Mouse (Mus musculus) megakaryocyte, embryonic 14.5 days (primary cell): Measurements from ENCODE around the gene Bub1b. TPM values are rescaled to one million over a fixed set of nuclear protein-coding genes. Genes with fewer than 3 reads are reported as not detected.

Experiments
- H3K27me3 ChIP-seq: replicated peaks from 2 replicates; pipeline ENCODE3; 2012; ENCODE audit warnings: inconsistent platforms
- H3K36me3 ChIP-seq: replicated peaks from 2 replicates; pipeline ENCODE3; 2012; ENCODE audit warnings: low read length, inconsistent platforms, mixed read lengths
- H3K4me1 ChIP-seq: 2 replicates; pipeline ENCODE4 v1.6.1; 2012; ENCODE audit warnings: inconsistent platforms
- H3K4me3 ChIP-seq: replicated peaks from 2 replicates; pipeline ENCODE3; 2012; ENCODE audit warnings: moderate library complexity, mild to moderate bottlenecking, inconsistent platforms
- H3K9me3 ChIP-seq: 2 replicates; pipeline ENCODE4 v1.6.1; 2012; ENCODE audit warnings: inconsistent platforms
- FLI1 ChIP-seq: IDR thresholded peaks from 2 replicates; pipeline ENCODE4 v1.6.1; 2012; ENCODE audit warnings: low read length, inconsistent platforms, mixed read lengths
- GATA1 ChIP-seq: IDR thresholded peaks from 3 replicates; pipeline ENCODE4 v1.6.1; 2012; ENCODE audit warnings: mixed read lengths, low read length, inconsistent platforms, borderline replicate concordance
- polyA plus RNA-seq: library from polyadenylated mRNA; stranded (reverse); fragments of >175 nt; gene quantifications from 2 replicates; pipeline ENCODE4 v1.2.3, GENCODE M21; 2012; ENCODE audit warnings: low replicate concordance; ENCODE audit not compliant: insufficient read depth

Bub1b gene
- polyA plus RNA-seq, 1 experiment = 5.4 TPM

DNA sequence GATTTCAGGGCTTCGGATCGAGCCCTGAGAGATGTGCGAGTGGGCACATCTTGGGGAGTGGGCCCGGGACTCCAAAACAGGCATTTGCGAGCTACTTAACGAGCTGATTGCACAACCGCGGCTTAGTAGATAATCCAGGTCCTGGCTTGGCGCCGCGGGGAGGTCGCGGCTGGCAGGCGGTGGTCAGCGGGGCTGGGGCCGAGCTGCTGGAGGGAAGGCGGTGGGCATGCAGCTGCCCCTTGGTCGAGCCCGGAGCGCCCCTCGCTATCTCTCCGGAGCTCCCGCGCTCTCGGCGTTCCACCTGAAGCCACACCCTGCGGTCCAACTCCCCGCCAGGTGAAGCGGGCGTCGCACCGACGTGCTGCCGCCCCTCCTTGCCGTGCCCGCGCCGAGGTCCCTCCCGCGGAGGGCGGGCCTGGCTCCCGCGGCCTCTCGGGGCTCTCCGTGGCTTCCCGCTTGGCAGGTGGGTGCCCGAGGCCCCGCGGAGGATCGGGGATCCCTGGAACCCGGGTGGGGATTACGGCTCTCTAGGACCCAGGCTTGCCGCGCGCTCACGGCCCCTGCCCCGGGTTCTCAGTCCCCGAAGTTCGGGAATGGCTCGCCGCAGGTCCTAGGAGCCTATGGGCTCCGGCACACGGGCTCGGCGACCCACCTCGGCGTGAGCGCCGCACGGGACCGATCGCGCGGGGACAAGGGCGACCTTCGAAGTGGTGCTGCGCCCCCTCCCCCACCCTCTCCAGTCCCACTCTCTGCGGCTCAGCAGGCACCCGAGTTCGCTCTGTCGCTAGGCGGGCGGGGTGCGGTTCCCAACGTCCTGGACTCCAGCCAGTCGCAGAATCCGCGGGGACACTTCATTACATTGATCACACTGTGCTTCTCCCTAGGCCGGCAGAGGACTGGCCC is 79.1 kb downstream of the Bub1b start:
- Histone ChIP-seq H3K27me3 (peaks cover 67% of the 10 kb centered on the region), H3K4me3 (peak overlapping the region; percentile 87), H3K36me3 (peaks cover 61% of the 10 kb centered on the region), H3K9me3 (no peaks in the 10 kb centered on the region), H3K4me1 (peaks cover 36% of the 10 kb centered on the region)
- TF ChIP-seq GATA1 (no peak), FLI1 (no peak)

DNA sequence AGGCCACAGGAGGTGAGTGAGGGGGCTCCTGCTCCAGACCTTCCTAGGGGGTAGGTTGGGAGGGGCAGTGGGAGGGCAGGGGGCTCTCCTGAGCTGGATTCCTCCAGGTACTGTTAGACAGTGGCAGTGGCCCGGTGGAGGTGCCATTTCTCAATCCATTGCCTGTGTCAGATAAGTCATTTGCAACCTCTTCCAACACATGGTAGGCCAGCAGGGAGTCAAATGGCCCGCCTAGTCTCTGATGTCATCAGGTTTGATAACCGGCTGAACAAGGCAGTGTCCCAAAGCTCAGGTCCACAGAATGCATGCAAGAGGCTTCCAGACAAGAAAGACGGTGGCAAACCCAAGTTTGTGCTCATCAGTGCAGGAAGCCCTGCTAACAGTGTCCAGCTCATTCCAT is 79.8 kb downstream of the Bub1b start:
- peaks cover 60% of the 10 kb centered on the region for H3K27me3 ChIP-seq
- no peak overlapping the region for H3K4me3 ChIP-seq
- H3K4me1 ChIP-seq = peaks cover 36% of the 10 kb centered on the region
- no peaks in the 10 kb centered on the region for H3K9me3 ChIP-seq
- H3K36me3 ChIP-seq = peaks cover 61% of the 10 kb centered on the region
- no peak for TF ChIP-seq GATA1

DNA sequence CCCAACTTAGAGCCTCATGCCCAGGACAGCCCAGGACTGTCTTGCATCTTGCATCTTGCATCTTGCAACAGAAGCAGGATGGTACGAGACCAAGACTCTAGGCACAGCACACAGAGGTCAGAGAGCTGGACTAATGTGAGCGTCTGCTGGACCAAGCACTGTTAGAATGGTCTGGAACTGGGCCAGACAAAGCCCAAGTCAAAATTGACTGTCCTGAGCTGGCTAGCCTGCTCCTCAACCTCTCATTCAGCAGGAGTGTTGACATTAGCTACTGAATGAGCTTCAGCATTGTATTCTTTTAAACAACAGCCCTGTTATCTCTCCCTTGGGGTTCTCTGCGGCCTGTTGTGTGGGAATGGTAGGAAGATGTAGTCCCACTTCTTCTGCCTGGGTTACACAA is 81.6 kb downstream of the Bub1b start:
- H3K27me3 ChIP-seq = peaks cover 52% of the 10 kb centered on the region
- TF ChIP-seq GATA1 (no peak), FLI1 (no peak)

DNA sequence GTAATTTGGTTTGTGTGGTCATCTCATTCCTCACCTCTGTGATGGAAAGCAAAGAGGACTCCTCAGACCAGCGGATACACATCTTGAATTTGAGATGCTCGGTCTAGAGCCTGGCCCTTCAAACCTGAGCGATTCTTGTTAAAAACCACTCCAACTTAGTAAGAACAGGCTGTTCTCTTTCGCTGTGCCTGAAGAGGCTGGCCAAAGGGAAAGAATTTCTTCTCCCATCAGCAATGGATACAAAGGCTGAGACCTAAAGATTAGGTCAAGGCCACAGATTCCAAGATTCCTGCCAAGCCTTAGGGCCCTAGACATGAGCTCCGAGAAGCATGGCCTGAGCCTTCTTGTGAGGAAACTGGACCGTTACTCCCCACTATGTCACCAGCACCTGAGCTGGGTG is 82.9 kb downstream of the Bub1b start:
- H3K27me3 ChIP-seq = peaks cover 40% of the 10 kb centered on the region
- H3K36me3 ChIP-seq = peaks cover 56% of the 10 kb centered on the region
- no peak overlapping the region for H3K4me3 ChIP-seq
- peaks cover 35% of the 10 kb centered on the region for H3K4me1 ChIP-seq
- TF ChIP-seq GATA1 = no peak
- TF ChIP-seq FLI1 = no peak
- H3K9me3 ChIP-seq = no peaks in the 10 kb centered on the region

More for the DNA sequence above, 81.6 kb downstream of the Bub1b start:
- Histone ChIP-seq H3K4me3 (no peak overlapping the region), H3K4me1 (peaks cover 42% of the 10 kb centered on the region), H3K9me3 (no peaks in the 10 kb centered on the region), H3K36me3 (peaks cover 66% of the 10 kb centered on the region)

DNA sequence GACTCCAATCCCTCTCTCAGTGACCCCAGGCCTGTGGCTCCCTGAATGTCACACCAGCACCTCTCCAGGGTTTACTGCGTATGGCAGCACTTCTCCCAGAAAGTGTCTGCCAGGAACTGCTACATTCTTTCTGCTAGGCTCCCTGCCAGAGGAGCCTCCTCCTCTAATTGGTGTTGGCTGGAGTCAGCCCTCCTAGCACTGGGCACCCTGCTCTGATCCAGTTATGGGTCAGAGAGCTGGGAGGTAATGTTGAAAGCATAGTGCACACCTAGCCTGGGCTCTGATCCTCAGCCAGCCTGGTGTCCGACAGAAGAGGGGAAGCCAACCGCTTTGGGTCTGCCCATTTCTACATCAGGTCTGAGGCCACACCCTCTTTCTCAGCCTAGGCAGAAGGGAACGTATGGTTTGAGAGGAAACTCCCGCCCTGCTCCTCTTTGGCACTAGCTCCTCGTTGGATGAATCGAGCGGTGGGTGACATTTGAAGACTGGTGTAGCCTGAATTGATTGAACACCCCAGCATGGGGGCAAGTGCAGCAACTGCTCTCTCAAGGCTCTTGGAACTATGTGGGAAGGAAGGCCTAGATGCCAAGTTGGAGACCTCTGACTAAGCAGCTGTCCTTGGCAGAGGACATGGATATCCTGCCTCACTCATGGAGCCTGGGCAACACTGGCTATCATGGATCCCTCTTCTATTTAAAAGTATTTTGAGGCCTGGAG is 84.7 kb downstream of the Bub1b start:
- H3K4me3 ChIP-seq = peak overlapping the region; percentile 16
- peaks cover 30% of the 10 kb centered on the region for H3K27me3 ChIP-seq
- H3K9me3 ChIP-seq = no peaks in the 10 kb centered on the region
- H3K36me3 ChIP-seq = peaks cover 55% of the 10 kb centered on the region
- TF ChIP-seq GATA1 (no peak), FLI1 (no peak)
- H3K4me1 ChIP-seq = peaks cover 19% of the 10 kb centered on the region

DNA sequence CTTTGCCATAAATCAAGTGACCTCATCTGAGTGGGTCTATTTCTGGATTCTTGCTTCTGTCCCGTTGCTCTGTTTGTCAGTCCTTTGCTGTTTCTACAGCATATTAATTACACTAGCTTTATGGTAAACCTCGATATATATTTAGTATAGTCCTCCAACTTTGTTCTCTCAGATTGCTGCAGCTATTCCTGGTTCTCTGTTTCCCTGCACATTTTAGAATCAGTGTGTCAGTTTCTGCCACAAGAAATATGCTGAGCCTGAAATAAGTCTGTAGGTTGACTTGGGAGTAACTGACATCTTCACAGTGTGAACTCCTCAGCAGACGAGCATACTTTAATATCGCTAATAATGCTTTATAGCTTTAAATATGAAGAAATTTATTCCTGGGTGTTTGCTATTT is 87.1 kb downstream of the Bub1b start:
- TF ChIP-seq GATA1 = no peak
- TF ChIP-seq FLI1 = no peak
- Histone ChIP-seq H3K9me3 (no peaks in the 10 kb centered on the region), H3K4me3 (no peak overlapping the region), H3K4me1 (peaks cover 19% of the 10 kb centered on the region), H3K36me3 (peaks cover 57% of the 10 kb centered on the region), H3K27me3 (peaks cover 23% of the 10 kb centered on the region)

DNA sequence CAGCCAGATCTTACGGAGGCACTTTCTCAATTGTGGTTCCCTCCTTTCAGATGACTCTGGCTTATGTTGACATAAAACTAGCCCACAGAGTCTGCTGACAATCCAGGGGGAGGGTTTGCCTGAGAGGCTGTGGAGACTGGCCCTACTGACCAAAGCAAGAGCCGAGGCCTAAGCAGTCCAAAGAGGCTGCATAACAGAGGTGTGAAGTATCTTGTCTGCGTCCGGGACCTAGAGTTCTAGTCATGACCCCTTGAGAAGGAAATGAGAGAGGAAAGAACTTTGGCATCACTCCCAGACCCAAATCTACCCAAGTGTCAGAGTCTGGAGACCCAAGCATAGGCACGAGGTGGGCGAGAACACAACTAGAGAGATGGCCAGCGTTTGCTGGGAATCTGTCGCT is 88.7 kb downstream of the Bub1b start:
- Histone ChIP-seq H3K9me3 (no peaks in the 10 kb centered on the region), H3K36me3 (peaks cover 53% of the 10 kb centered on the region), H3K4me3 (no peak overlapping the region), H3K4me1 (peaks cover 19% of the 10 kb centered on the region), H3K27me3 (peaks cover 30% of the 10 kb centered on the region)
- TF ChIP-seq GATA1 = no peak
- no peak for TF ChIP-seq FLI1

DNA sequence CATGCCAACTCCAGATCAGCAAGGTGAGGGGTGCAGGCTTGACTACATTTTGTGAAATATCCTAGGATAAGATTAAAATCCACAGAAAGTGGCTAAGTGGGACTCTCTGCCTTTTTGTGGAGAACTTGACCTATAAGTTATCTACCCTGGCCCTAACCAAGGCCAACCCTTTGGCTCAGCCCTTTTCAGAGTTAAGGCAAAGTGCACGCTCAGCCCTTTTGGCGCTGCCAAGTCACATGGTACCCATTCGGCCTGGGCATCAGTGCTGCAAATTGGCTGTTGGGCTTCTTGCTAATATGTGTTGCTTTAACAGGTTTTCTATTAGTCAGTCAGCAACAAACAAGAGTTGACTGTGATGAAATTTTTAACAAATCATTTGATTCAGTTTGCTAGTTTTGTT is 89.8 kb downstream of the Bub1b start:
- no peak for TF ChIP-seq GATA1
- no peak for TF ChIP-seq FLI1
- no peaks in the 10 kb centered on the region for H3K9me3 ChIP-seq
- peaks cover 10% of the 10 kb centered on the region for H3K4me1 ChIP-seq
- peaks cover 35% of the 10 kb centered on the region for H3K27me3 ChIP-seq
- no peak overlapping the region for H3K4me3 ChIP-seq
- H3K36me3 ChIP-seq = peaks cover 47% of the 10 kb centered on the region

DNA sequence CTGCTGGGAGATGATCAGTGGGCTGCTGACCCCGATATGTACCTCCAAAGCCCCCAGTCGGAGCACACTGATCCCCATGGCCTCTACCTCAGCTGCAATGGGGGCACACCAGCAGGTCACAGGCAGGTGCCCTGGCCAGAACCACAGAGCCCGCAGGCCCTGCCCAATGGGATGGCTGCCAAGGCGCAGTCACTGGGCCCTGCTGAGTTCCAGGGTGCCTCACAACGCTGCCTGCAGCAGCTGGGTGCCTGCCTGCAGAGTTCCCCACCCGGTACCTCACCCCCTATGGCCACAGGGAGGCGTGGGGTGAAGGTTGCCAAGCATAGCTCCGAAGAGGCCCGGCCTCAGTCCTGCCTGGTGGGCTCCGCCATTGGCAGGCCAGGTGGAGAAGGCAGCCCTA is 91.9 kb downstream of the Bub1b start:
- peaks cover 60% of the 10 kb centered on the region for H3K36me3 ChIP-seq
- H3K4me3 ChIP-seq = no peak overlapping the region
- H3K27me3 ChIP-seq = peaks cover 53% of the 10 kb centered on the region
- H3K9me3 ChIP-seq = no peaks in the 10 kb centered on the region
- TF ChIP-seq GATA1 (no peak), FLI1 (no peak)
- no peaks in the 10 kb centered on the region; the same call in none of the 2 replicates for H3K4me1 ChIP-seq

Other genes starting within 250 kb of the Bub1b start
- gene Gpr176, start 224.8 kb upstream of the Bub1b start, polyA plus RNA-seq = 0.03 and 0.97 TPM in 2 replicates
- gene Eif2ak4, start 209.6 kb upstream of the Bub1b start, polyA plus RNA-seq = 2.9 and 3.7 TPM in 2 replicates
- gene Srp14, start 118.5 kb upstream of the Bub1b start, polyA plus RNA-seq = 34.6 and 180 TPM in 2 replicates
- 6.3 and 11.4 TPM in 2 replicates for gene Bmf, start 48.5 kb upstream of the Bub1b start, polyA plus RNA-seq
- gene Pak6, start 65.1 kb downstream of the Bub1b start, polyA plus RNA-seq = 7.2 and 8.5 TPM in 2 replicates
- 0.30 and 0.55 TPM in 2 replicates for gene Ankrd63, start 105.8 kb downstream of the Bub1b start, polyA plus RNA-seq
- gene Plcb2, start 130.2 kb downstream of the Bub1b start, polyA plus RNA-seq = 14.4 and 25.8 TPM in 2 replicates
- gene Inafm2, start 147.5 kb downstream of the Bub1b start, polyA plus RNA-seq = 374 and 820 TPM in 2 replicates
- 0.57 TPM in 1 of 2 replicates, not detected in the other for gene Ccdc9b, start 164.4 kb downstream of the Bub1b start, polyA plus RNA-seq
- 17.2 and 54.9 TPM in 2 replicates for gene Phgr1, start 174.6 kb downstream of the Bub1b start, polyA plus RNA-seq
- gene Disp2, start 181.5 kb downstream of the Bub1b start, polyA plus RNA-seq = 0.06 TPM in 1 of 2 replicates, not detected in the other
- gene Knstrn, start 215.8 kb downstream of the Bub1b start, polyA plus RNA-seq = 48.4 and 154 TPM in 2 replicates